Mouse (Mus musculus) intestine, embryonic 14.5 days (tissue): Measurements from ENCODE around the gene Borcs6. TPM values are rescaled to one million over a fixed set of nuclear protein-coding genes. Genes with fewer than 3 reads are reported as not detected.

Experiments
- ATAC-seq: fragments of 200-750 bp; cut with Nextera tagmentation; replicated peaks from 2 replicates; pipeline ENCODE4 v1.8.0; 2017; ENCODE audit warnings: low read depth, moderate number of reproducible peaks, moderate TSS enrichment, moderate library complexity; ENCODE audit not compliant: low FRiP score, low TSS enrichment
- DNase-seq: peaks from one replicate; pipeline ENCODE4 v3.0.0-alpha.2; 2018; ENCODE audit warnings: low spot score
- H3K27ac ChIP-seq: fragments of 300-500 bp; sonication (generic); 2 replicates; pipeline ENCODE4 v1.5.1; 2014; ENCODE audit warnings: low read depth, mild to moderate bottlenecking, control low read depth
- H3K27me3 ChIP-seq: fragments of 300-500 bp; sonication (generic); replicated peaks from 2 replicates; pipeline ENCODE4 v1.6.1; 2014; ENCODE audit warnings: low read length, control low read depth; ENCODE audit not compliant: control insufficient read depth, insufficient read depth
- H3K36me3 ChIP-seq: fragments of 300-500 bp; sonication (generic); 2 replicates; pipeline ENCODE4 v1.6.1; 2014; ENCODE audit warnings: low read length, control low read depth; ENCODE audit not compliant: control insufficient read depth, insufficient read depth
- H3K4me1 ChIP-seq: fragments of 300-500 bp; sonication (generic); replicated peaks from 2 replicates; pipeline ENCODE4 v1.6.1; 2014; ENCODE audit warnings: low read length, control low read depth, mixed read lengths; ENCODE audit not compliant: control insufficient read depth, insufficient read depth
- H3K4me2 ChIP-seq: fragments of 300-500 bp; sonication (generic); 2 replicates; pipeline ENCODE4 v1.6.1; 2014; ENCODE audit warnings: low read length
- H3K4me3 ChIP-seq: fragments of 300-500 bp; sonication (generic); 2 replicates; pipeline ENCODE4 v1.5.1; 2014; ENCODE audit warnings: low read depth, low read length, control low read depth, mixed read lengths
- H3K9ac ChIP-seq: fragments of 300-500 bp; sonication (generic); 2 replicates; pipeline ENCODE4 v1.6.1; 2014; ENCODE audit warnings: mild to moderate bottlenecking, low read length
- H3K9me3 ChIP-seq: fragments of 300-500 bp; sonication (generic); 2 replicates; pipeline ENCODE4 v1.6.1; 2016; ENCODE audit warnings: low read length, control low read depth; ENCODE audit not compliant: control insufficient read depth
- WGBS: fragments of 180-500 bp; shearing (Covaris S2); extraction: QIAGEN DNeasy Blood & Tissue Kit; methylation state at CpG from one replicate; pipeline ENCODE4 v1.1.7; 2014; 5-methylcytosine and 5-hydroxymethylcytosine counted together
- polyA plus RNA-seq: library from polyadenylated mRNA; unstranded; fragments of >200 nt; fragmentation: Nextera tagmentation; extraction: Ambion mirVana; gene quantifications from 2 replicates; pipeline ENCODE4 v1.2.1, GENCODE M21; 2014

Borcs6 gene
- polyA plus RNA-seq, 1 experiment from 2014 or later, result 8.8 TPM

DNA sequence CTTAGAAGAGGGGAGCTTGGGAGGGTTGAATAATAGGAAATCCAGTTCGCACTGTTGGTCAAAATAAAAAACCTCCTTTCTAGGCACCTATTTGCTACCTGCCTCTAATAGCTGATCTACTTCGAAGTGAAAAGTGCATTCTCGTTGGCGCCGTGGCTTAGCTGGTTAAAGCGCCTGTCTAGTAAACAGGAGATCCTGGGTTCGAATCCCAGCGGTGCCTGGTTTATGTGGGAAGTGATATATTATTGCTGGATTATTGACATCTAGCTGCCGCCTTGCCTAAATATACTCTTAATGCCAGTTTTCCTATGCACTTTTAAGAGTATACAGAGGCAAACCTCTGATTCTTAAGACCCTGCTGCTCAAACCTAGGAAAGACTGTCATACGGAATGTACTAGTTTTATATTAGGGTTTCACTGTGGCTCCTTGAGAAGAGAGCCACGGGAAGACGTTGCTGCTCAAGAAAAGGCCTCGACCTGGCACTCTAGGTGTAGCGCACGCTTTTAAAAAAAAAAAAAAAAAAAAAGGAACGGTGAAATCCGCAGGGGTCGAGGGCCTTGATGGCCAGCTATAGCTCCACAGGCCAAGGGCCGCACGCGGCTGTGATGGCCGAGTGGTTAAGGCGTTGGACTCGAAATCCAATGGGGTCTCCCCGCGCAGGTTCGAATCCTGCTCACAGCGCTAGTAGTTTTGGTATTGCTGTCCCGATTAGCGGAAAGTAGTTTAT, 51.0 kb downstream of the Borcs6 start:
- WGBS, result under 1% methylated on average over 29 of the region's 30 CpGs
- Histone ChIP-seq H3K4me3 (peak overlapping the region; percentile 62), H3K4me2 (peak overlapping the region; percentile 61), H3K4me1 (peaks cover 6% of the 10 kb centered on the region; the same call in 1 of the 2 replicates), H3K27me3 (0 out of 2 replicates have a peak, but pooled peaks cover 6% of the 10 kb centered on the region), H3K9me3 (no peaks in the 10 kb centered on the region), H3K9ac (peak overlapping the region; percentile 53), H3K27ac (no peak overlapping the region), H3K36me3 (peaks cover 36% of the 10 kb centered on the region)
- ATAC-seq (peak; percentile 62; the same call in 1 of the 2 replicates), DNase-seq (peak; percentile 100)

Other genes starting within 250 kb of the Borcs6 start
- gene Ndel1, start 187.9 kb upstream of the Borcs6 start, polyA plus RNA-seq, result 60.0 and 60.3 TPM in 2 replicates
- gene Rnf222, start 171.2 kb upstream of the Borcs6 start, polyA plus RNA-seq, result 0.07 and 0.11 TPM in 2 replicates
- gene Rpl26, start 158.1 kb upstream of the Borcs6 start, polyA plus RNA-seq, result 1,271 and 1,334 TPM in 2 replicates
- gene Odf4, start 132.6 kb upstream of the Borcs6 start, polyA plus RNA-seq, result 0.22 TPM in 1 of 2 replicates, not detected in the other
- gene Arhgef15, start 102.2 kb upstream of the Borcs6 start, polyA plus RNA-seq, result 9.6 and 9.9 TPM in 2 replicates
- 3.0 and 3.2 TPM in 2 replicates for gene Slc25a35, start 91.6 kb upstream of the Borcs6 start, polyA plus RNA-seq
- 67.3 and 72.7 TPM in 2 replicates for gene Rangrf, start 84.5 kb upstream of the Borcs6 start, polyA plus RNA-seq
- 32.9 and 38.7 TPM in 2 replicates for gene Pfas, start 51.3 kb upstream of the Borcs6 start, polyA plus RNA-seq
- gene Ctc1, start 43.8 kb upstream of the Borcs6 start, polyA plus RNA-seq, result 46.6 and 53.1 TPM in 2 replicates
- gene Aurkb, start 14.1 kb upstream of the Borcs6 start, polyA plus RNA-seq, result 150 and 170 TPM in 2 replicates
- gene Tmem107, start 11.1 kb downstream of the Borcs6 start, polyA plus RNA-seq, result 50.1 and 58.9 TPM in 2 replicates
- 76.7 TPM in 2 replicates for gene Vamp2, start 28.8 kb downstream of the Borcs6 start, polyA plus RNA-seq
- 10.5 and 13.4 TPM in 2 replicates for gene Per1, start 35.5 kb downstream of the Borcs6 start, polyA plus RNA-seq
- gene Hes7, start 60.7 kb downstream of the Borcs6 start, polyA plus RNA-seq, result 0.28 and 0.32 TPM in 2 replicates
- gene 9130213A22Rik, start 62.9 kb downstream of the Borcs6 start, polyA plus RNA-seq, result 0.19 and 0.30 TPM in 2 replicates
- 0.18 and 0.71 TPM in 2 replicates for gene Aloxe3, start 66.2 kb downstream of the Borcs6 start, polyA plus RNA-seq
- gene Alox12b, start 97.3 kb downstream of the Borcs6 start, polyA plus RNA-seq, result 0.12 and 0.28 TPM in 2 replicates
- 0.13 and 0.15 TPM in 2 replicates for gene Alox8, start 138.1 kb downstream of the Borcs6 start, polyA plus RNA-seq
- 0.01 TPM in 1 of 2 replicates, not detected in the other for gene Gucy2e, start 177.3 kb downstream of the Borcs6 start, polyA plus RNA-seq